Mouse (Mus musculus) stomach, postnatal 0 days (tissue): ENCODE results near the gene Megf11. TPM values are rescaled to one million over a fixed set of nuclear protein-coding genes. Genes with fewer than 3 reads are reported as not detected.

Experiments used
- ATAC-seq: fragments of 200-750 bp; cut with Nextera tagmentation; 2 replicates; pipeline ENCODE4 v1.8.0; 2017; ENCODE audit not compliant: low FRiP score, low TSS enrichment
- DNase-seq: peaks from one replicate; pipeline ENCODE4 v3.0.0-alpha.2; 2016; ENCODE audit warnings: low spot score
- H3K27ac ChIP-seq: fragments of 300-500 bp; sonication (generic); replicated peaks from 2 replicates; pipeline ENCODE4 v1.5.1; 2014; ENCODE audit warnings: mild to moderate bottlenecking, control low read depth
- H3K27me3 ChIP-seq: fragments of 300-500 bp; sonication (generic); 2 replicates; pipeline ENCODE4 v1.6.1; 2014; ENCODE audit warnings: low read length; ENCODE audit not compliant: control insufficient read depth, insufficient read depth
- H3K36me3 ChIP-seq: fragments of 300-500 bp; sonication (generic); 2 replicates; pipeline ENCODE4 v1.6.1; 2014; ENCODE audit warnings: low read length, mixed read lengths; ENCODE audit not compliant: control insufficient read depth, insufficient read depth
- H3K4me1 ChIP-seq: fragments of 300-500 bp; sonication (generic); replicated peaks from 2 replicates; pipeline ENCODE4 v1.6.1; 2014; ENCODE audit warnings: antibody characterized with exemption; ENCODE audit not compliant: control insufficient read depth, insufficient read depth
- H3K4me2 ChIP-seq: fragments of 300-500 bp; sonication (generic); replicated peaks from 2 replicates; pipeline ENCODE4 v1.6.1; 2014; ENCODE audit warnings: low read depth, mild to moderate bottlenecking, control low read depth, moderate library complexity
- H3K4me3 ChIP-seq: fragments of 300-500 bp; sonication (generic); 2 replicates; pipeline ENCODE4 v1.5.1; 2014; ENCODE audit warnings: low read depth, low read length, control low read depth
- H3K9ac ChIP-seq: fragments of 300-500 bp; sonication (generic); 2 replicates; pipeline ENCODE4 v1.6.1; 2014; ENCODE audit warnings: mild to moderate bottlenecking, low read length, control low read depth, mixed read lengths
- H3K9me3 ChIP-seq: fragments of 300-500 bp; sonication (generic); 2 replicates; pipeline ENCODE4 v1.6.1; 2016; ENCODE audit warnings: low read length; ENCODE audit not compliant: control insufficient read depth
- CTCF ChIP-seq: IDR thresholded peaks from 2 replicates; pipeline ENCODE4 v1.5.1; 2016; ENCODE audit warnings: antibody characterized with exemption, low read depth, mild to moderate bottlenecking, moderate library complexity
- EP300 ChIP-seq: optimal IDR thresholded peaks from 2 replicates; pipeline ENCODE3; 2016; ENCODE audit warnings: antibody characterized with exemption
- WGBS: fragments of 180-500 bp; shearing (Covaris S2); extraction: QIAGEN DNeasy Blood & Tissue Kit; methylation state at CpG from one replicate; pipeline ENCODE4 v1.1.7; 2014; 5-methylcytosine and 5-hydroxymethylcytosine counted together
- polyA plus RNA-seq: library from polyadenylated mRNA; unstranded; fragments of >200 nt; fragmentation: Nextera tagmentation; extraction: Ambion mirVana; gene quantifications from 2 replicates; pipeline ENCODE4 v1.2.1, GENCODE M21; 2015

The Megf11 gene
- polyA plus RNA-seq, 1 experiment from 2014 or later, result 0.46 TPM

- ATAC-seq, result no peak
- no peaks in the 10 kb centered on the region for H3K36me3 ChIP-seq
- H3K4me2 ChIP-seq, result no peak overlapping the region
- H3K9me3 ChIP-seq, result no peaks in the 10 kb centered on the region
- no peak overlapping the region for H3K9ac ChIP-seq
- TF ChIP-seq EP300 (no peak), CTCF (no peak)
- no peak overlapping the region for H3K4me3 ChIP-seq
- no peak overlapping the region for H3K27ac ChIP-seq
- 19% methylated on average over 7 of the region's 7 CpGs for WGBS
- no peak for DNase-seq
- H3K27me3 ChIP-seq, result no peaks in the 10 kb centered on the region
- no peaks in the 10 kb centered on the region for H3K4me1 ChIP-seq
Measured at GRCm38 (mm10) chr9:64612121-64612983, 226.9 kb downstream of the Megf11 start.

GRCm38 (mm10) chr9:64612984-64613649, 227.7 kb downstream of the Megf11 start:
- Histone ChIP-seq H3K4me1 (no peaks in the 10 kb centered on the region), H3K4me3 (no peak overlapping the region), H3K9me3 (no peaks in the 10 kb centered on the region), H3K27me3 (no peaks in the 10 kb centered on the region), H3K9ac (no peak overlapping the region), H3K36me3 (no peaks in the 10 kb centered on the region), H3K4me2 (no peak overlapping the region), H3K27ac (no peak overlapping the region)
- ATAC-seq (no peak), DNase-seq (no peak)
- no peak for TF ChIP-seq EP300
- TF ChIP-seq CTCF, result peak; percentile 60
- WGBS, result 50% methylated on average over 7 of the region's 7 CpGs

GRCm38 (mm10) chr9:64617413-64617812, 232.0 kb downstream of the Megf11 start:
- Histone ChIP-seq H3K36me3 (no peaks in the 10 kb centered on the region), H3K27ac (no peak overlapping the region), H3K4me3 (no peak overlapping the region), H3K9me3 (no peaks in the 10 kb centered on the region), H3K4me2 (no peak overlapping the region), H3K9ac (no peak overlapping the region), H3K4me1 (no peaks in the 10 kb centered on the region), H3K27me3 (no peaks in the 10 kb centered on the region)
- no peak for ATAC-seq
- WGBS, result 45% methylated on average over 5 of the region's 5 CpGs
- no peak for DNase-seq
- TF ChIP-seq EP300 (no peak), CTCF (no peak)

- no peak for ATAC-seq
- Histone ChIP-seq H3K4me2 (no peak overlapping the region), H3K27ac (no peak overlapping the region), H3K27me3 (no peaks in the 10 kb centered on the region), H3K36me3 (no peaks in the 10 kb centered on the region), H3K9me3 (no peaks in the 10 kb centered on the region), H3K9ac (no peak overlapping the region), H3K4me3 (no peak overlapping the region), H3K4me1 (no peaks in the 10 kb centered on the region)
- DNase-seq, result no peak
- TF ChIP-seq CTCF, result no peak
- TF ChIP-seq EP300, result no peak
- WGBS, result 61% methylated on average over 3 of the region's 3 CpGs
Measured at GRCm38 (mm10) chr9:64618433-64618832, 233.0 kb downstream of the Megf11 start.

GRCm38 (mm10) chr9:64619440-64619839, 234.0 kb downstream of the Megf11 start:
- Histone ChIP-seq H3K4me3 (no peak overlapping the region), H3K27me3 (no peaks in the 10 kb centered on the region), H3K36me3 (no peaks in the 10 kb centered on the region), H3K4me1 (no peaks in the 10 kb centered on the region), H3K27ac (no peak overlapping the region), H3K9ac (no peak overlapping the region), H3K4me2 (no peak overlapping the region), H3K9me3 (no peaks in the 10 kb centered on the region)
- 63% methylated on average over 10 of the region's 10 CpGs for WGBS
- ATAC-seq (no peak), DNase-seq (no peak)
- TF ChIP-seq CTCF, result no peak
- no peak for TF ChIP-seq EP300

- Histone ChIP-seq H3K36me3 (no peaks in the 10 kb centered on the region), H3K27ac (no peak overlapping the region), H3K4me3 (no peak overlapping the region), H3K4me1 (no peaks in the 10 kb centered on the region), H3K9ac (no peak overlapping the region), H3K9me3 (no peaks in the 10 kb centered on the region), H3K4me2 (no peak overlapping the region), H3K27me3 (no peaks in the 10 kb centered on the region)
- 64% methylated on average over 8 of the region's 8 CpGs for WGBS
- DNase-seq (no peak), ATAC-seq (no peak)
- no peak for TF ChIP-seq EP300
- no peak for TF ChIP-seq CTCF
Measured at GRCm38 (mm10) chr9:64620596-64620995, 235.2 kb downstream of the Megf11 start.
